Mouse (Mus musculus) olfactory bulb, adult 2 months (tissue): ENCODE data around the gene Tmem51.

ENCODE experiments used
- CTCF ChIP-seq: fragments of 200-500 bp; IDR thresholded peaks from 2 replicates; pipeline ENCODE4 v1.5.1; 2012; ENCODE audit warnings: low read depth, mild to moderate bottlenecking, low read length, moderate library complexity; ENCODE audit not compliant: insufficient read depth
- POLR2A ChIP-seq: fragments of 200-500 bp; IDR thresholded peaks from 2 replicates; pipeline ENCODE4 v1.6.1; 2012; ENCODE audit warnings: mild to moderate bottlenecking, low read depth, low read length, moderate library complexity; ENCODE audit not compliant: insufficient read depth

DNA sequence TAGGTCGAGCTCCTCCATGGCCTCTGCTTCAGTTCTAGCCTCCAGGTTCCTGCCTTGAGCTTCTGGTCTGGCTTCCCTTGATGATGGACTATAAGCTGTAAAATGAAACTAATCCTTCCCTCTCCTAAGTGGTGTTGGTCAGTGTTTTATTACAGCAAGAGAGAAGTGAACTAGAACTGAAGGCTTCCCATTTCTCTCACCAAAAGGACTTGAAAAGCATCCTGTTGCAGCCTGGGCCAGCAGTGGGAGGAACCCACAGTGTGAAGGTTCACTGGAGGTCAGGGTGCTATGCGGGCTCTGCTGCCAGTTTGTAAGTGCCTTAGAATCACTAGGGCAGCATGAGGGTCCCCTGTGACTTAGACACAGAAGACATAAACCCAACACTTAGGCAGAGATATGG, 7.0 kb upstream of the Tmem51 start:
- TF ChIP-seq CTCF = no peak
- TF ChIP-seq POLR2A = no peak
